Comparison of ENCODE assay signal across 10 mouse cellular contexts in genomic region chr4:139624116-139624489, GRCm38 (mm10). TPM values are rescaled to one million over a fixed set of nuclear protein-coding genes. Genes with fewer than 3 reads are reported as not detected.
DNase-seq lines count a peak whose midpoint lies in the region; ATAC-seq and TF ChIP-seq lines count a peak whose summit lies in the region.
"Had no signal": no experiment of that assay in that cellular context is flagged by ENCODE, and none has a peak within 500 bp of the region (broad histone marks: within the 10 kb centered on the region; RNA-seq: fewer than 3 reads in every experiment).

No protein-coding gene starts in this region.

- H3K4me2 ChIP-seq in hindbrain, embryonic 16.5 days (ENCODE audit: low read length), result peak overlapping the region; percentile 87
- peak overlapping the region; percentile 98 for H3K4me2 ChIP-seq in stomach, postnatal 0 days (replicated peaks; ENCODE audit: low read depth)

- ATAC-seq in megakaryocyte, adult 5-6 weeks (ENCODE audit: poor library complexity, severe bottlenecking), result no peak
- ATAC-seq in hindbrain, embryonic 16.5 days, result no peak
- ATAC-seq in stomach, postnatal 0 days (ENCODE audit: low FRiP score, low TSS enrichment), result no peak

- H3K27me3 ChIP-seq in megakaryocyte, embryonic 14.5 days (replicated peaks), result peaks cover 9% of the 10 kb centered on the region
- H3K27me3 ChIP-seq in hindbrain, embryonic 16.5 days (replicated peaks; ENCODE audit: control insufficient read depth, insufficient read depth, low read length), result no peaks in the 10 kb centered on the region
- H3K27me3 ChIP-seq in stomach, postnatal 0 days (ENCODE audit: control insufficient read depth, insufficient read depth, low read length), result no peaks in the 10 kb centered on the region

- no peak for TF ChIP-seq EP300 in stomach, postnatal 0 days (optimal IDR thresholded peaks at IDR 0.05)

- H3K4me1 ChIP-seq in megakaryocyte, embryonic 14.5 days, result peaks cover 38% of the 10 kb centered on the region
- H3K4me1 ChIP-seq in hindbrain, embryonic 16.5 days (ENCODE audit: control insufficient read depth, insufficient read depth, low read depth, low read length), result peaks cover 14% of the 10 kb centered on the region
- 0 out of 2 replicates have a peak, but pooled peaks cover 2% of the 10 kb centered on the region for H3K4me1 ChIP-seq in stomach, postnatal 0 days (replicated peaks; ENCODE audit: control insufficient read depth, insufficient read depth)

- no peak overlapping the region for H3K27ac ChIP-seq in hindbrain, embryonic 16.5 days (ENCODE audit: low read depth, low read length)
- 0 out of 2 replicates have a peak overlapping the region, but pooled peaks have one; percentile 8 for H3K27ac ChIP-seq in stomach, postnatal 0 days (replicated peaks)

- intact Hi-C loops in gastrocnemius, postnatal 14 days (cut with DNase I; ENCODE audit: low total_unique reads), result no loop called here

- peaks cover 11% of the 10 kb centered on the region; the same call in 1 of the 2 replicates for H3K9me3 ChIP-seq in megakaryocyte, embryonic 14.5 days
- H3K9me3 ChIP-seq in hindbrain, embryonic 16.5 days (ENCODE audit: control insufficient read depth, low read length), result no peaks in the 10 kb centered on the region
- H3K9me3 ChIP-seq in stomach, postnatal 0 days (ENCODE audit: control insufficient read depth, low read length), result no peaks in the 10 kb centered on the region

- H3K4me3 ChIP-seq in megakaryocyte, embryonic 14.5 days (replicated peaks), result peak overlapping the region; percentile 98
- peak overlapping the region; percentile 80 for H3K4me3 ChIP-seq in hindbrain, embryonic 16.5 days (ENCODE audit: low read length)
- H3K4me3 ChIP-seq in stomach, postnatal 0 days (ENCODE audit: low read depth, low read length), result peak overlapping the region; percentile 70; the same call in 1 of the 2 replicates

- H3K36me3 ChIP-seq in megakaryocyte, embryonic 14.5 days (replicated peaks; ENCODE audit: low read length), result peaks cover 5% of the 10 kb centered on the region
- no peaks in the 10 kb centered on the region for H3K36me3 ChIP-seq in hindbrain, embryonic 16.5 days (ENCODE audit: control insufficient read depth, insufficient read depth, low read length)
- no peaks in the 10 kb centered on the region for H3K36me3 ChIP-seq in stomach, postnatal 0 days (ENCODE audit: control insufficient read depth, insufficient read depth, low read length)

- peak overlapping the region; percentile 83 for H3K9ac ChIP-seq in hindbrain, embryonic 16.5 days (ENCODE audit: low read depth, low read length)
- peak overlapping the region; percentile 27; the same call in 1 of the 2 replicates for H3K9ac ChIP-seq in stomach, postnatal 0 days (ENCODE audit: low read length)

- DNase-seq in liver, result peak; percentile 53
- no peak for DNase-seq in stomach, postnatal 0 days (ENCODE audit: low spot score)
- no peak for DNase-seq in right cerebral cortex, adult 18-20 months
- DNase-seq in heart, adult 9 months (ENCODE audit: low spot score in 2 of 2), result no peak
- no peak for DNase-seq in gastrocnemius, postnatal 14 days
- DNase-seq: retina, postnatal 1 day had no signal

- 53% methylated on average over 5 of the region's 5 CpGs for WGBS in hindbrain, embryonic 16.5 days
- 55% methylated on average over 5 of the region's 5 CpGs for WGBS in stomach, postnatal 0 days

- no peak for TF ChIP-seq CTCF in stomach, postnatal 0 days (IDR thresholded peaks at IDR 0.05; ENCODE audit: low read depth)

RNA-seq across cellular contexts. Expression of gene Aldh4a1, which starts 1.4 kb away (rescaled TPM):
- polyA plus RNA-seq in megakaryocyte, embryonic 14.5 days (2012; ENCODE audit: insufficient read depth, low replicate concordance), result 12.3 and 18.6 TPM in 2 replicates
- total RNA-seq in megakaryocyte, adult 5-6 weeks (2015), result 4.9 and 5.7 TPM in 2 replicates
- 5.8 and 8.9 TPM in 2 replicates for total RNA-seq in megakaryocyte, adult 5-6 weeks (2017)
- polyA plus RNA-seq in hindbrain, embryonic 16.5 days (2015; fragmentation: Nextera tagmentation; extraction: Ambion mirVana), result 31.9 and 35.4 TPM in 2 replicates
- polyA plus RNA-seq in stomach, postnatal 0 days (2015; fragmentation: Nextera tagmentation; extraction: Ambion mirVana), result 12.9 and 14.7 TPM in 2 replicates
- total RNA-seq in gastrocnemius, postnatal 14 days (2021), result 10 to 100 TPM; 45.0 to 47.7 TPM

RNA-seq across cellular contexts. Expression of gene Gm21969, which starts 21.1 kb away (rescaled TPM):
- polyA plus RNA-seq in megakaryocyte, embryonic 14.5 days (2012; ENCODE audit: insufficient read depth, low replicate concordance), result 0.03 TPM in 1 of 2 replicates, not detected in the other
- not detected in 2 replicates for total RNA-seq in megakaryocyte, adult 5-6 weeks (2015)
- not detected in 2 replicates for total RNA-seq in megakaryocyte, adult 5-6 weeks (2017)
- not detected in 2 replicates for polyA plus RNA-seq in hindbrain, embryonic 16.5 days (2015; fragmentation: Nextera tagmentation; extraction: Ambion mirVana)
- not detected in 2 replicates for polyA plus RNA-seq in stomach, postnatal 0 days (2015; fragmentation: Nextera tagmentation; extraction: Ambion mirVana)
- not detected for total RNA-seq in gastrocnemius, postnatal 14 days (2021)
- total RNA-seq: layer of hippocampus, adult 18-20 months had no signal

RNA-seq across cellular contexts. Expression of gene Tas1r2, which starts 29.2 kb away (rescaled TPM):
- polyA plus RNA-seq in megakaryocyte, embryonic 14.5 days (2012; ENCODE audit: insufficient read depth, low replicate concordance), result 0.48 TPM in 1 of 2 replicates, not detected in the other
- total RNA-seq in megakaryocyte, adult 5-6 weeks (2015), result not detected in 2 replicates
- not detected in 2 replicates for total RNA-seq in megakaryocyte, adult 5-6 weeks (2017)
- not detected in 2 replicates for polyA plus RNA-seq in hindbrain, embryonic 16.5 days (2015; fragmentation: Nextera tagmentation; extraction: Ambion mirVana)
- not detected in 2 replicates for polyA plus RNA-seq in stomach, postnatal 0 days (2015; fragmentation: Nextera tagmentation; extraction: Ambion mirVana)
- total RNA-seq in gastrocnemius, postnatal 14 days (2021), result not detected
- total RNA-seq: layer of hippocampus, adult 18-20 months had no signal
